Mouse (Mus musculus): ENCODE measurements at regions not wholly inside any gene's neighbourhood (a gene's known extent, or its start where the extent isn't known, plus 50 kb on each side); places are given as distances from the start of the nearest gene placed in this dataset.

DNA sequence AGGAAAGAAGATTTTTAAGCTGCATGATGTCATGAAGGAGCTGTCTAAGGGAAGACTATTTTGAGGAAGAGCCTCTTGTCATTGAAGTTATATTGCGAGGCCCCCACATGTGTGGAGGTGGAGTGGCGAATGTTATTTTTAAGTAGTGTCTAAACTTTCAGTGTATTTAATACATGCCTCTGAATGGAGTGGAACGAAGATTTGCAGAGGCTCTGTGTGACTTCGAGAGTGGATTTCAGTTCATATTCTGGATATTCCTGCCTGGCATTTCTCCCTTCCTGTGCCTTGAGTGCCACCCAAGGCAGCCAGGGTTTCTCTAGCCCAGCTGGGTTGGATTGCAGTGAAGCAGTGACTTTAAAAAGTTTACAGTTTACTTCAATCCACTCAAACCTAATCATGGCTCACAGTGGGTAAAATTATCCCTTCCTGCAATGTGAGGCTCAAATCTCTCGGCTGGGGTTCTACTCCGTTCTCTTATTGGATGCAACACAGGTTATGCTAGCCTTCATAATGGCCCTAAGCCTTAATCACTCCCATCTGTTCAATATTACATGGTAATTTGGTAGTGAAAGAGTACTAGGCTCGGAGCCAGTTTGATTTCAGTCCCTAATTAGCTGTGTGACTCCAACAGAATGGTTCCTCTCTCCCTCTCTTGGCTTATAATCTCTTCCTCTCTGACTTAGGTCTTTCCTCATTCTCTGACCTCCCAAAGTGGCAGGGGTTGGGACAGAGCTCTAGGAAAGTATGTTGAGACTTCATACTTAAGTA is 138.1 kb upstream of the Pik3r1 start:
- TF ChIP-seq CTCF (IDR thresholded peaks at IDR 0.05; ENCODE audit: borderline replicate concordance, control insufficient read depth, extremely low read depth, insufficient read depth, low read length, poor library complexity) (no peak), POLR2A (IDR thresholded peaks at IDR 0.05; ENCODE audit: control insufficient read depth, extremely low read depth, insufficient read depth, low read length, poor library complexity) (no peak)
